Comparison of ENCODE assay signal across 9 mouse cellular contexts in the genomic region with DNA sequence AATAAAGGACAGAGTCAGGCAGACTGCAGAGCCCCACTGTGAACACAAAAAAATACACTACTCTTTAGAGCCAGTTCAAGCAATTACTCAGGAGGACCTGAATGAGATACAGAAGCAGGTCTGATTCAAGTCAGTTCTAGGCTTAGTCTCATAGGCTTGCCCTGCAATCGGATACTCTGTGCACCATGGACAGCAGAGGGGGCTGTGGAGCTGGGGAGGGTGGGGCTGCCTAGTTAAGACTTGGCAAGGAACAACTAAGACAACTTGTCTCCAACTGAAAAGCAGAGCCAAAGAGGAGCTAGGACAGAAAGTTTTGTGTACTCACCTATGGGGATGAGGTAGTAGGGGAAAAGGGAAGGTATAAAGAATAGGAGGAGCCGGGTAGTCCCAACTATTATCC. TPM values are rescaled to one million over a fixed set of nuclear protein-coding genes. Genes with fewer than 3 reads are reported as not detected.
DNase-seq lines count a peak whose midpoint lies in the region; ATAC-seq and TF ChIP-seq lines count a peak whose summit lies in the region.
"Had no signal": no experiment of that assay in that cellular context is flagged by ENCODE, and none has a peak within 500 bp of the region (broad histone marks: within the 10 kb centered on the region; RNA-seq: fewer than 3 reads in every experiment).

No protein-coding gene starts in this region.

- 66% methylated on average over 2 of the region's 2 CpGs for WGBS in kidney, embryonic 15.5 days
- WGBS in limb, embryonic 11.5 days: 56% methylated on average over 2 of the region's 2 CpGs

- TF ChIP-seq POLR2A in ES-Bruce4 (IDR thresholded peaks at IDR 0.05; ENCODE audit: insufficient read depth, low read length): no peak

- H3K9ac ChIP-seq in kidney, embryonic 15.5 days: no peak overlapping the region
- H3K9ac ChIP-seq in ES-Bruce4 (ENCODE audit: low read depth, poor library complexity, severe bottlenecking): no peak overlapping the region
- no peak overlapping the region for H3K9ac ChIP-seq in limb, embryonic 11.5 days (ENCODE audit: low read length)
- H3K9ac ChIP-seq: limb, embryonic 12.5 days had no signal

- peak; percentile 43 to 61 for DNase-seq in kidney, adult 8-10 months
- peak; percentile 39 for DNase-seq in limb, embryonic 11.5 days (ENCODE audit: low spot score)
- peak; percentile 31 to 57 for DNase-seq in spleen, adult 18-20 months
- DNase-seq in frontal cortex, postnatal 14 days (ENCODE audit: low spot score in 2 of 2): no peak
- no peak for DNase-seq in left cerebral cortex, adult 8-10 months (ENCODE audit: low spot score in 2 of 2)

- no peak for TF ChIP-seq EP300 in ES-Bruce4 (IDR thresholded peaks at IDR 0.05; ENCODE audit: insufficient read depth, low read depth, low read length)

- H3K27ac ChIP-seq in kidney, embryonic 15.5 days: no peak overlapping the region
- no peak overlapping the region for H3K27ac ChIP-seq in ES-Bruce4 (ENCODE audit: insufficient read depth, low read length)
- H3K27ac ChIP-seq in limb, embryonic 11.5 days (replicated peaks; ENCODE audit: low read depth, low read length): no peak overlapping the region
- H3K27ac ChIP-seq: limb, embryonic 12.5 days had no signal

- no peak overlapping the region for H3K4me3 ChIP-seq in kidney, embryonic 15.5 days (replicated peaks)
- H3K4me3 ChIP-seq in ES-Bruce4 (ENCODE audit: low read depth, low read length): no peak overlapping the region
- no peak overlapping the region for H3K4me3 ChIP-seq in limb, embryonic 11.5 days (ENCODE audit: low read depth, low read length)
- H3K4me3 ChIP-seq: limb, embryonic 12.5 days had no signal

- no peak overlapping the region for H3K4me2 ChIP-seq in kidney, embryonic 15.5 days
- H3K4me2 ChIP-seq in limb, embryonic 11.5 days (ENCODE audit: low read depth, severe bottlenecking): no peak overlapping the region
- H3K4me2 ChIP-seq: limb, embryonic 12.5 days had no signal

- no peaks in the 10 kb centered on the region for H3K9me3 ChIP-seq in kidney, embryonic 15.5 days (replicated peaks)
- H3K9me3 ChIP-seq in ES-Bruce4 (replicated peaks; ENCODE audit: control insufficient read depth, insufficient read depth, low read length, poor library complexity, severe bottlenecking): no peaks in the 10 kb centered on the region
- no peaks in the 10 kb centered on the region for H3K9me3 ChIP-seq in limb, embryonic 11.5 days (ENCODE audit: control insufficient read depth, low read length)
- H3K9me3 ChIP-seq: limb, embryonic 12.5 days had no signal

- no peaks in the 10 kb centered on the region for H3K27me3 ChIP-seq in kidney, embryonic 15.5 days
- H3K27me3 ChIP-seq in ES-Bruce4 (ENCODE audit: control insufficient read depth, insufficient read depth, low read length, poor library complexity, severe bottlenecking): no peaks in the 10 kb centered on the region
- no peaks in the 10 kb centered on the region for H3K27me3 ChIP-seq in limb, embryonic 11.5 days (ENCODE audit: control insufficient read depth, insufficient read depth, low read length)
- H3K27me3 ChIP-seq: limb, embryonic 12.5 days had no signal

- peak; percentile 78 for TF ChIP-seq CTCF in ES-Bruce4 (IDR thresholded peaks at IDR 0.05; ENCODE audit: low read depth, low read length)

- no peak for ATAC-seq in kidney, embryonic 15.5 days (replicated peaks; ENCODE audit: low FRiP score)
- peak; percentile 63 for ATAC-seq in common myeloid progenitor, adult 5-6 weeks (replicated peaks; ENCODE audit: low read depth, poor library complexity, severe bottlenecking)
- no peak for ATAC-seq in limb, embryonic 11.5 days (ENCODE audit: insufficient number of reproducible peaks, low FRiP score, low TSS enrichment, low read depth)

- peaks cover 27% of the 10 kb centered on the region for H3K36me3 ChIP-seq in kidney, embryonic 15.5 days
- no peaks in the 10 kb centered on the region for H3K36me3 ChIP-seq in ES-Bruce4 (ENCODE audit: control insufficient read depth, insufficient read depth, low read length, poor library complexity, severe bottlenecking)
- H3K36me3 ChIP-seq in limb, embryonic 11.5 days (ENCODE audit: control insufficient read depth, insufficient read depth, low read length): peaks cover 2% of the 10 kb centered on the region; the same call in 1 of the 2 replicates

- H3K4me1 ChIP-seq in kidney, embryonic 15.5 days: peaks cover 59% of the 10 kb centered on the region
- H3K4me1 ChIP-seq in ES-Bruce4 (ENCODE audit: control insufficient read depth, insufficient read depth, low read length): no peaks in the 10 kb centered on the region
- H3K4me1 ChIP-seq in limb, embryonic 11.5 days (ENCODE audit: control insufficient read depth, insufficient read depth, low read length): peaks cover 8% of the 10 kb centered on the region

RNA-seq across cellular contexts. Expression of gene Hsd11b2, which starts 13.2 kb away (rescaled TPM):
- 30.0 and 35.6 TPM in 2 replicates for polyA plus RNA-seq in kidney, embryonic 15.5 days (2015; fragmentation: Nextera tagmentation; extraction: Ambion mirVana)
- polyA plus RNA-seq in ES-Bruce4 (2011; ENCODE audit: insufficient read depth, insufficient read length, low read depth, missing spikeins): 0.54 and 0.61 TPM in 2 replicates
- not detected in 2 replicates for total RNA-seq in common myeloid progenitor, adult 5-6 weeks (2017)
- polyA plus RNA-seq in limb, embryonic 11.5 days (2014; fragmentation: Nextera tagmentation; extraction: Ambion mirVana): 64.2 and 71.0 TPM in 2 replicates
- total RNA-seq in left cerebral cortex, adult 8-10 months (2022): not detected

RNA-seq across cellular contexts. Expression of gene Atp6v0d1, which starts 34.1 kb away (rescaled TPM):
- polyA plus RNA-seq in kidney, embryonic 15.5 days (2015; fragmentation: Nextera tagmentation; extraction: Ambion mirVana): 85.8 and 88.3 TPM in 2 replicates
- 78.4 and 86.5 TPM in 2 replicates for polyA plus RNA-seq in ES-Bruce4 (2011; ENCODE audit: insufficient read depth, insufficient read length, low read depth, missing spikeins)
- total RNA-seq in common myeloid progenitor, adult 5-6 weeks (2017): 27.5 and 33.4 TPM in 2 replicates
- polyA plus RNA-seq in limb, embryonic 11.5 days (2014; fragmentation: Nextera tagmentation; extraction: Ambion mirVana): 71.7 and 81.5 TPM in 2 replicates
- total RNA-seq in left cerebral cortex, adult 8-10 months (2022): 100 to 1,000 TPM; 297 to 314 (median 303) TPM

RNA-seq across cellular contexts. Expression of gene Zdhhc1, which starts 35.1 kb away (rescaled TPM):
- polyA plus RNA-seq in kidney, embryonic 15.5 days (2015; fragmentation: Nextera tagmentation; extraction: Ambion mirVana): 39.2 and 43.7 TPM in 2 replicates
- 6.8 and 9.2 TPM in 2 replicates for polyA plus RNA-seq in ES-Bruce4 (2011; ENCODE audit: insufficient read depth, insufficient read length, low read depth, missing spikeins)
- 2.4 and 3.5 TPM in 2 replicates for total RNA-seq in common myeloid progenitor, adult 5-6 weeks (2017)
- polyA plus RNA-seq in limb, embryonic 11.5 days (2014; fragmentation: Nextera tagmentation; extraction: Ambion mirVana): 19.6 and 24.0 TPM in 2 replicates
- 10 to 100 TPM; 38.3 to 45.8 (median 42.9) TPM for total RNA-seq in left cerebral cortex, adult 8-10 months (2022)

Comparison
In these comparisons a context has a peak if more than half of its experiments do, and no peak if none do; other contexts are left out.
1. DNase-seq: peak in kidney, adult 8-10 months (2 of 2), limb, embryonic 11.5 days (single experiment) and spleen, adult 18-20 months (2 of 2); none in frontal cortex, postnatal 14 days (0 of 2) and left cerebral cortex, adult 8-10 months (0 of 2).
2. RNA of gene Hsd11b2, which starts 13.2 kb away (polyA plus RNA-seq): 64.2 to 71.0 TPM in limb, embryonic 11.5 days and 30.0 to 35.6 TPM in kidney, embryonic 15.5 days; 0.54 to 0.61 TPM in ES-Bruce4; every median in the first group is over 10 times any median in the second.